Mouse (Mus musculus): ENCODE data around the gene Clic3.

The Clic3 gene

DNA sequence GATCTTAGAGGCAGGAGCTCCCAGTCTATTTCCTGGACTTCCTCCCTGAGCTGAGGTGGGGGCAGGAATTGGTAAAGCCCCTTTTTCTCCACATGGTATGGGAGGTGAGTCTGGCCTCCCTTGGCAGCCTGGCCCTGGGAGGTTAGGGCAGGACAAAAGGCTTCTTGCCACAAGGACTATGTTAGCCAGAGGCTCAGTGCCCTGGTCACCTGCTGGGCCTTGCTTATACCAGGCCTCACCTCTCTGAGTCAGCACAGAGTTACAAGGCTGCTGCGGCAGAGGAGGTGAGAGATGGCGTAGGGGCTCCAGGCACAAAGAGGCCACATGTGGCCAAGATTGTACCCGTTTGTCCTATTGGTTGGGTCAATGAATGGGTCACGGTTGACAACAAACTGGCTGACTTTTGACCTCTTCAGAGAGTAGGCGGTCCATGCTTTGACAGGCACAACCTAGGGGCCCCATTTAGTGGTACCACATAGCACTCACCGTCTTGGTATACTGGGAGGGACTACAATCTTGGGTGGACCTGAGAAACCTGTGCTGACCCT is 25.3 kb upstream of the Clic3 start:
- CTCF ChIA-PET = interaction anchor here in 1 of 4 experiments (0.9 kb wide), 1 partner anchor 9 kb away, joined by 3 read pairs; no protein-coding TSS in a partner anchor
- POLR2A ChIA-PET = interaction anchor here in 2 of 4 experiments (0.6 to 1.3 kb wide), 2 partner anchors 31 to 583 kb away, joined by 3 read pairs; no protein-coding TSS in a partner anchor

DNA sequence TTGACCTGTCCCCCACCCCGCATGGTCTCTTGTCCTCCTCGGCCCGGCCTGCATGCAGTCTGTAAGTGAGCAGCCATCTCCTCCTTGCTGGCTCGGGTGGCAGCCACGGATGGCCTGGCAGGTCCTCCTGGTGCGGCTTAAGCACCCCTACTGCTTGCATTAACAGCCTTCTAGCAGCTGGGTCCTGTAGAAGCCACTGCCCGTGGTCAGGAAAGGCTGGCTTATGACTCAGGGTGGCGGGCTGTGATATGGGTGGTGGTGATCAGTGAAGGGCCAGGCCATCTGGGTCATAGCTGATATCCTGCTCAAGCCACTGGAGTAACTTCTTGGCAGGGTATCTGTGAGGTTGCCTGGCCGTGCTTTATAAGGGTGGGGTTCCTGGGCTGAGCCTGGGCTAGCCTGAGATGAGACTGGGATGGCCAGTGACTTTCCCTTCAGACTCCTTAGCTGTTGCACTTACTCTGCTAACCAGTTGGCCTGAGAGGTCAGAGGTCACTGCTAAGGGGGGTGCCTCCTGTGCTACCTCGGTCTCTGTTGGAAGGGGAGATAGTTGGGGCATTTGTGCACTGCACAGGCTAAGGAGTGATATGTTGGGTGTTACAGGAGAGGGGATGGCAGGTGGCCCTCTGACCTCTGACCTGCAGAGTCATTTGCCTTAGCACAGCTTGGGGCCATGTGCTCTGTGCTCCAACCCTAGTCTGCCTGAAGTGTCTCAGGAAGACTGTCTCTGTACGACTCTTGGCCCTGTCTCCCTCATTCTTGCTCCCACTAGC is 24.1 kb upstream of the Clic3 start:
- ChIA-PET CTCF (interaction anchor here in 2 of 4 experiments (0.6 kb wide), 2 partner anchors 11 to 39 kb away, joined by 3 to 6 read pairs; no protein-coding TSS in a partner anchor), POLR2A (interaction anchor here in 3 of 4 experiments (0.6 to 2.7 kb wide), 3 partner anchors 11 to 57 kb away, joined by 3 to 11 read pairs (median 5); partner anchors contain the start of gene Clic3 (in 1 of the 3))

DNA sequence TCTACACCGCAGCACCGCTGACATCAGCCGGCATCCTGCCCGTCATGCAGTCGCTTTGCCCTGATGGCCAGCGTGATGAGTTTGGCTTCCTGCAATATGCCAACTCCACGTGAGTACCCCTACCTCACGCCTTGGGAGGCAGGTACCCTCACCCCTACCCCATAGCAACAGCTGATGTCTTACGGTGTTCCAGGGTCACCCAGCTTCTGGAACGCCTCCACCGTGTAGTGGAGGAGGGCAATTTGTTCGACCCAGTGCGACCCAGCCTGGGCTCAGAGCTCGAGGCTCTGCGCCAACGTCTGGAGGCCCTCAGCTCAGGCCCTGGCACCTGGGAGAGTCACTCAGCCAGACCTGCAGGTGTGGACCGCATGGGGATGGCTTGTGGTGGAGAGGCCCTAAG is 23.5 kb upstream of the Clic3 start:
- CTCF ChIA-PET = interaction anchor here in 2 of 4 experiments (0.6 to 2.0 kb wide), 3 partner anchors 11 to 38 kb away, joined by 3 to 8 read pairs (median 6); no protein-coding TSS in a partner anchor
- POLR2A ChIA-PET = interaction anchor here in 3 of 4 experiments (0.6 to 2.7 kb wide), 4 partner anchors 12 to 58 kb away, joined by 3 to 11 read pairs (median 4); partner anchors contain the start of genes Clic3 (in 1 of the 3) and Paxx (in 1 of the 3)

DNA sequence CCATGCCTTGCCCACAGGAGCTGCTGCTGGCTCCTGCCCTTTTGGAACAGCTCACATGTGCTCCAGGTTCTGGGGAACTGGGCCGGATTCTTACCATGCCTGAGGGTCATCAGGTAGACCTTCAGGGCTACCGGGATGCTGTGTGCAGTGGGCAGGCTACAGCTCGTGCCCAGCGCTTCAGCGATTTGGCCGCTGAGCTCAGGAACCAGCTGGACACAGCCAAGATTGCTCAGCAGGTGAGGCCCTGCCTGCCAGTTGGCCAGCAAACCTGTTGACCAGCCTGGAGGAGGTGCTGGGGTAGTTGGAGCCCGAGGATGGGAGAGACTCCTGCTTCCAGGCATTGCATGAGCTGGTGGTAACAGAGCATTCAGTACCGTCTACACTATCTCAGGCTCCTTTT is 22.3 kb upstream of the Clic3 start:
- POLR2A ChIA-PET = interaction anchor here in 3 of 4 experiments (0.5 to 2.7 kb wide), 7 partner anchors 12 to 698 kb away, joined by 3 to 11 read pairs (median 3); partner anchors contain the start of genes Clic3 (in 1 of the 3), Entpd2 (in 1 of the 3) and Paxx (in 1 of the 3)
- CTCF ChIA-PET = interaction anchor here in 1 of 4 experiments (2.0 kb wide), 1 partner anchor 13 kb away, joined by 8 read pairs; no protein-coding TSS in a partner anchor

DNA sequence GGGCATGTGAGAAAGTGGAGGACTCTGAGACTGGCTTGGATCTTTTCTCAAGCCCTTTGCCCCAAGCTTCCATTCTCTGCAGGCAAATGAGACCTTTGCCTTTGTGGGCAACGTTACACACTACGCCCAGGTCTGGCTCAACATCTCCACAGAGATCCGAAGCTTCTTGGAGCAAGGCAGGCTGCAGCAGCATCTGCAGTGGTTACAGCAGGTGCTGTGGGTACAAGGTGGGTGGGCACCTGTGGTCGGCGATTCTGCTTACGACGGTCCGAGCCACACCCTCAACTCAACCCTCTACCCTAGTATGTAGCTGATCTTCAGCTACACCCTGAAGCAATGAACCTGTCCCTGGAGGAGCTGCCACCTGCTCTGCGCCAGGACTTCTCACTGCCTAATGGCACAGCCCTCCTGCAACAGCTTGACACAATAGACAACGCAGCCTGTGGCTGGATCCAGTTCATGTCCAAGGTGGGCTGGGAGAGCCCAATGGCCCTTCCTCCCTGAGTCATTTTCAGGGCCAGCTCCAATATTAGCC is 20.3 kb upstream of the Clic3 start:
- CTCF ChIA-PET = interaction anchor here in 2 of 4 experiments (0.8 to 2.1 kb wide), 4 partner anchors 8 to 145 kb away, joined by 3 to 8 read pairs (median 3); partner anchors contain the start of genes Abca2 (in 1 of the 2) and Ajm1 (in 1 of the 2)
- POLR2A ChIA-PET = interaction anchor here in 2 of 4 experiments (0.6 to 1.6 kb wide), 6 partner anchors 8 to 264 kb away, joined by 3 to 4 read pairs (median 3); partner anchors contain the start of genes Clic3 (in 1 of the 2), Mamdc4 (in 1 of the 2), Paxx (in 1 of the 2) and Phpt1 (in 1 of the 2)

DNA sequence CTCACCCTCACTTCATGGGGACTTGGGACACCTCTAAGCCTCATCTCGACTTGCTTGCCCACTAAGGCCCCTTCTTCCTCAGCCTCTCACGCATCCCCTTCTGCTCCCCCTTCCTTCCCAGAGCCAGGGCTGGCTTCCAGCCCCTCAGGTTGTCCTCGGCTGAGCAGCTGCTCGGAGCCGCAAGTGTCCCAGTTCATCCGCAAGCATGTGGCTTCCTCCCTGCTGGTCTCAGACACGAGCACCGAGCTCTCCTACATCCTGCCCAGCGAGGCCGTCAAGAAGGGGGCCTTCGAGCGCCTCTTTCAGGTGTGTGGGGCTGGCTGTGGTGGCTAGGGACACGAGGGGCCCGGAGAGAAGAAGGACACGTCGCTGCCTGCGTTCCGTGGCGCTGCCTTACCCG is 15.6 kb upstream of the Clic3 start:
- ChIA-PET POLR2A (interaction anchor here in 1 of 4 experiments (0.9 to 3.5 kb wide), 3 partner anchors 12 to 84 kb away, joined by 3 to 12 read pairs (median 3); partner anchors contain the start of genes Abca2 and Clic3), CTCF (no interaction called here)

DNA sequence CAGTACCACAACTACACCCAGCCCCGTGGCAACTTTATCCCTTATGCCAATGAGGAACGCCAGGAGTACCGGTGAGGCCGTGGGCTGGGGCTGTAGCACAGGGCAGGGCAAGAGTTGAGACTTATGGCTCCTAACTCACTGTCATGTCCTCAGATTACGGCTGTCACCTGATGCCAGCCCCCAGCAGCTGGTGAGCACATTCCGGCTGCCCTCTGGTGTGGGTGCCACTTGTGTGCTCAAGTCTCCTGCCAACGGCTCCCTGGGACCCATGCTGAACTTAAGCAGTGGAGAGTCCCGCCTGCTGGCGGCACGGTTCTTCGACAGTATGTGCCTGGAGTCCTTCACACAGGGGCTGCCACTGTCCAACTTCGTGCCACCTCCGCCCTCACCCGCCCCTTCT is 14.0 kb upstream of the Clic3 start:
- ChIA-PET POLR2A (no interaction called here), CTCF (interaction anchor here in 1 of 4 experiments (1.2 kb wide), 1 partner anchor 14 kb away, joined by 3 read pairs; the partner anchor contains the start of gene Abca2)

DNA sequence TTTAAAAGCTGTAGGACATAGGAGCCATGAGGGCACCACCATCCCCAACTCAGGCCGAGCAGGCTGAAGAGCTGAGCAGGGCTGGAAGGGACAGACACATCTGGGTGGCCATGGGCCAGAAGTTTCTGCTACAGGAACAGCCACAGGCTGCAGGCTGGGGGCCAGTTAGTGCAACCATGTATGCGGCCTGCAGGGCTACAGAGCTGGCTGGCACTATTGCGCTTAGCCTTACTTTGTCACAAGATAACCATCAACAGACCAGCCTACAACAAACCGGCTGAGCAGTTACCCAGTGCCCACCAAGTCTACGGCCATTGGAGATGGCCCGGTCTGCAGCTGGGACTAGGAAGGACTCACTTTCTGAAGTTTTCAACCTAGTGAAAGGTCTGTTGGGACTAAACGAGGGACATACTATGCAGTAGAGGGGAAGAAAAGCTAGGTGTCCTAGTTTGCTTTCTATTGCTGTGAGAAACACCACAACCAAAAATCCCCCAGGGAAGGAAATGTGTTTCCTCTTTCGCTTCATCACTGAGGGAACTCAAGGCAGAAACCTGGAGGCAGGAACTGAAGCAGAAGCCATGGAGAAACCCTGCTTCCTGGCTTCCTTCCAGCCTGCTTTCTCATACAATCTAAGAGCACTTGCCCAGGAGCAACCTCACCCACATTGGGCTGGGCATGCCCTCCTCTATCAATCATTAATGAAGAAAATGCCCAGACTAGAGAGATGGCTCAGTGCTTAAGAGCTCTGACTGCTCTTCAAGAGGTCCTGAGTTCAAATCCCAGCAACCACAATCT is 5.6 kb upstream of the Clic3 start:
- POLR2A ChIA-PET = interaction anchor here in 2 of 4 experiments (1.4 to 2.0 kb wide), 2 partner anchors 9 to 22 kb away, joined by 3 to 8 read pairs; partner anchors contain the start of gene Paxx (in 1 of the 2)
- CTCF ChIA-PET = interaction anchor here in 2 of 4 experiments (1.6 to 1.9 kb wide), 3 partner anchors 9 to 30 kb away, joined by 4 to 6 read pairs (median 6); partner anchors contain the start of genes Abca2 (in 1 of the 2) and Paxx (in 1 of the 2)

DNA sequence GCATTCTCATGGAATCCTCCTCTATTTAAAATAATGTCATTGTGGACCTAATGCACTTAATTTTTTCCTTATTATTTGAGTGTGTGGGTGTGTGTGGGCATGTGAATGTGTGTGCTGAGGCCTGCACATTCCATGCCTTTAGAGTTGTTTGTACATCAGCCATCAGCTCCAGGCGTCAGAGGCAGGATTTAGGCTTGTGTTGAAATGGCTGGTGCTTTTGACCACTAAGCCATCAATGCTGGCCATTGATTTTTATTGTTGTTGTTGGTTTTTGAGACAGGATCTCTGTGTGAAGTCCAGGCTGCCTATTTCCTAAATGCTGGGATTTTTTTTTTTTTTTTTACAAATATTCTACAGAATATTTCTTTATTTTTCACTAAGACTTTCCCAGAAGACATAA is 3.7 kb upstream of the Clic3 start:
- ChIA-PET CTCF (interaction anchor here in 1 of 4 experiments (0.5 kb wide), 1 partner anchor 26 kb away, joined by 3 read pairs; no protein-coding TSS in a partner anchor), POLR2A (interaction anchor here (0.6 to 1.3 kb wide), 6 partner anchors 13 to 525 kb away, joined by 3 to 6 read pairs (median 4); no protein-coding TSS in a partner anchor)

DNA sequence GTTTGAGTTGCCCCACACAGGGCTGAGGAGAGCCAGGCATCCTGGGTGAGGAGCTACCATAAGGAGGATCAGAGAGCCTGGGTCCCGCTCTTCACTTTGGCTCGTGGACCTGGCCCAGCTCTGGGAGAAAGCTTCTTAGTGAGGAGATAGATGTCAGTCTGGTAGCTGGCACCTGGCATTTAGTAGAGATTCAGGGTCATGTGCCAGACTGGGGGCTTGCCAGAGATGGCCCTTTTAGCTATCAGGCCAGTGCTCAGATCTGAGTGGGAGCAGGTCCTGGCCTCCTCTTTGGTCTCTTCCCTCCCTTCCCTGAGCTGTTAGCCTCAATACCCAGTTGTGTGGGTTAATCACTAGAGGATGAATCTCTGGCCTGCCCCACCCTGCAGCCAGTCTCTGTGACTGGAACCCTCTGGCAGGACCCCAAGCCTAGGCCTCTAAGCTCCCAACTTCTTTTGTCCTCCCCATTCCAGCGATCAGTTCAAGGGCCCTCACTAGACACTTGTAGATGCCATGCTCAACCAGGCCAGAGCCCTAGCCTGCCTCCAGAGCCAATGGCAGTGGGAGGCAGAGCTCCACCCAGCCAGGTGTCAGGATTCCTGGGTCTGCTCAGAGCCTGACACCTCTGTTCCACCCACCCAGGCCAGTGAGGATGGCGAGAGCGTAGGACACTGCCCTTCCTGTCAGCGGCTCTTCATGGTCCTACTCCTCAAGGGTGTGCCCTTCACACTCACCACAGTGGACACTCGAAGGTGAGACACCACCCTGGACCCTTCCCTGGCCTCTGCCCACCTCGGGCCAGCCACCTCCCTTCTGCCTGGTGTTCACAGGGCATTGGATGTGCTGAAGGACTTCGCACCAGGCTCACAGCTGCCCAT is 621 bp downstream of the Clic3 start:
- CTCF ChIA-PET = interaction anchor here in 2 of 4 experiments (0.6 to 1.7 kb wide), 9 partner anchors 26 to 807 kb away, joined by 3 to 10 read pairs (median 3); partner anchors contain the start of genes Abca2 (in 1 of the 2) and Fut7 (in 1 of the 2)
- POLR2A ChIA-PET = interaction anchor here in 2 of 4 experiments (0.5 to 2.7 kb wide), 14 partner anchors 10 to 277 kb away, joined by 3 to 12 read pairs (median 4); partner anchors contain the start of gene Abca2 (in 2 of the 2)

DNA sequence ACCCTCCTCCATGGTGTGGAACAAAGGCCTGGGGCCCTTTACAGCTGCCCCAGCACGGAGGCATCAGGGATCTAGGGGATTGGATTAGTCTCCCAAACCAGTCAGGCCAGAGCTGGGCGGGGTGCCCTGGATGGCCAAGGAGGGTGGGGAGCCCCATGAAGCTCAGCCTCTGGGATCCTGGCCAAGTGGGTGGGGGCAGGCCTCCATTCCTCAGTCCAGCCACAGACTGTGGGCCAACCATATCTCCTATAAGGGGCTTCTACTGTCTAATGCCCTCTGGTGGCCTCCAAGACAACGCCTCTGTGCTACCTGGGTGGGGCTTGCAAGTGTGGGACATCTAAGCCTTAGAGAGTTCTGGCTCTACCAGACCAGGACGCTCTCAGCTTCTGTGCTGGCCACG is 2.3 kb downstream of the Clic3 start:
- ChIA-PET POLR2A (interaction anchor here in 2 of 4 experiments (1.1 to 3.0 kb wide), 3 partner anchors 8 to 30 kb away, joined by 3 to 13 read pairs (median 8); partner anchors contain the start of gene Abca2 (in 1 of the 2)), CTCF (interaction anchor here in 1 of 4 experiments (1.1 to 1.7 kb wide), 2 partner anchors 57 to 301 kb away, joined by 3 read pairs; no protein-coding TSS in a partner anchor)

DNA sequence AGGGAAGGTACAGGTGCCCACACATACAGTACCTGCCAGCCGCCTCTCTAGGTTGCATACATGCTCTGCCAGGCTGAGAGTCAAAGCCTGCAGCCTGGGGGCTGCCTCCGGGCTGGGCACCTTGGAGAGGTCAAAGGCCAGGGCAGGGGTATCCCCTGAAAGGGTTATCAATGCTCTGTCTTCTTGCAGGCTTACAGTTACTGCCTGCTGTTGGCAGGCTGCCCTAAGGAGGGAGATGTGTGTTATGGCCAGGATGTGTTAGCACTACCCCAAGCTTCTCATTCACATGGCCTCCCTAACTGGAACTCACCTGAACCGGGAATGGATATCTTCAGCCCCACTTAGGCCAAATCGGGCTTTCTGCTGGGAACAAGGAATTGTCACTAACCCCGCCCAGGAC is 3.5 kb downstream of the Clic3 start:
- POLR2A ChIA-PET = interaction anchor here in 2 of 4 experiments (0.8 to 3.0 kb wide), 13 partner anchors 9 to 235 kb away, joined by 3 to 13 read pairs (median 6); partner anchors contain the start of genes Abca2 (in 1 of the 2), Anapc2 (in 1 of the 2), Ptgds (in 1 of the 2) and Sapcd2 (in 1 of the 2)
- CTCF ChIA-PET = interaction anchor here in 2 of 4 experiments (1.1 to 1.9 kb wide), 6 partner anchors 9 to 181 kb away, joined by 3 to 6 read pairs (median 4); partner anchors contain the start of gene Abca2 (in 1 of the 2)

DNA sequence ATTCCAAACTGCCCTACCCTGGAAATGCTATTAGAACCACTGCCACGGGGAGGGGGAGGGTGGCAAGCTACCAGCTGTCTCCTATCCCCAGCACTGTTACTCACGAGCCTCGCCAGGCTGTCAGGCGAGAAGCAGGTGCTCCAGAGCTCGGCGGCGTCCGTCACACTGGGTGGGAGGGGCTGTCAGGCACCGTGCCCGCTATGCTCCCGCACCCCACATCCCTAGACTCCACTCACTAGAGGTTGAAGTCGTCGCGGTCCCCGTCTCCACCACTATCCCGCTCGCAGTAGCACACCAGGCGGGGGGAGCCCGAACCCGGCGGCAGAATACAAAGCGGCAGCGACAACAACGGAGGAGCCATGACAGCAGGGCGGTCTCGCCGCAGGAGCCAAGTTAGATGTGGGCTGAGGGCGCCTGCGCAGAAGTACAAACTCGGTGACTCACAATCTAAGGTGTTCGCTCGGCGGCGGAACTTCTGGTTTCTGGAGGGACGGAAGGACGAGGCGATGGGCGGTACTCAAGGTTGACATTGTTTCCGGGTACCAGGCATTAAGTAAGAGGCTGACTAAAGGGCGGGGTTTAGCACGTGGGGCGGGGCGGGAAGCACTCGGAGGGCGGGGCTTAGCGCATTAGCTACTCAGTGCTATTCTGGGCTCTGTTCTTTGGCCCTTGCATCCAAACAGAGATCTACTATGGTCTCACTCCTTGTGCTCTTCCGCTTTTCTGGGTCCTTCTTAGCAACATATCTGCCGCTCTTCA is 4.1 kb downstream of the Clic3 start, which contains the start of gene Paxx:
Paxx (minus strand) TSS at position 544 of the 759 bp plus-strand sequence.
- POLR2A ChIA-PET = interaction anchor here in 2 of 4 experiments (0.6 to 3.0 kb wide), 19 partner anchors 9 to 280 kb away, joined by 3 to 13 read pairs (median 4); partner anchors contain the start of genes Ptgds (in 2 of the 2), Abca2 (in 1 of the 2), Anapc2 (in 1 of the 2) and Nrarp (in 1 of the 2)
- CTCF ChIA-PET = interaction anchor here in 2 of 4 experiments (0.6 to 1.9 kb wide), 9 partner anchors 10 to 678 kb away, joined by 3 to 6 read pairs (median 4); partner anchors contain the start of gene Abca2 (in 2 of the 2)

DNA sequence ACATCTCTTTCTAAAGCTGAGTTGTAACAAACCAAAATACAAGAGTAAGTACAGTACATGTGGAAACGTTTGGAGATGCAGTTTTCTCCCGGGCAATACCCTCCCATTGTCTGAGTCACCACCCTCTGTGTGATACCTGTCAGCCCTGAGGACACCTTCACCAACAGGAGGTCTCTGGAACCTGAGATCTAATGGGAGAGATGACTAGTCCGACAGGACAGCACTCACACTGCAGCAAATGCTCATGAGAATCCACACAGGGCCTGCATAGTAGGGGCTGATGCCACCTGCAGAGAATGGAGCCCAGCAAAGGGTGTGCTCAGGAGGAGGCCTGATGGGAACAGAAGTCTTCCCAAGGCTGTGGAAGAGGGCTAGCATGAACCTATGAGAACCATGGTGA is 4.8 kb downstream of the Clic3 start:
- ChIA-PET POLR2A (interaction anchor here in 2 of 4 experiments (0.6 to 3.0 kb wide), 13 partner anchors 8 to 281 kb away, joined by 3 to 13 read pairs (median 3); partner anchors contain the start of genes Ptgds (in 2 of the 2), Abca2 (in 1 of the 2), Anapc2 (in 1 of the 2) and Nrarp (in 1 of the 2)), CTCF (interaction anchor here in 2 of 4 experiments (0.6 to 1.9 kb wide), 8 partner anchors 33 to 677 kb away, joined by 3 to 6 read pairs (median 4); partner anchors contain the start of gene Abca2 (in 2 of the 2))

DNA sequence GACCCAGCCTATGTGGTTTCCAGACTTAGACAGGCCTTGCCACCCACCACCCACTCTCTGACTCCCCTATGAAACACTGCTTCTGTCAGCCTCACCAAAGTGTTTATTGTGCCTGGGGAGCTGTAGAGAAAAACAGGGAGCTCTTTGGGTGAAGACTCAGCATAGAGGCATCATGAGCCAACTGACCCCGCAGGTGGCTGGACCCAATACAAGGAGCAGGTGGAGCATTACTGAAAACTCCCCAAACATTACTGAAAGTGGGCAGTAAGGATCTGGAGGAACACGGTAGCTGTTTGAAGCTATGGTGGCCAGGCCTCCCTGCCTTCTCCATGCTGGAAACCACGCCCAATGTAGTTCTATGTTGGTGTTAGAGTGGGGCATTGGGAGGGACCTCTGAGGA is 7.0 kb downstream of the Clic3 start:
- POLR2A ChIA-PET = no interaction called here
- CTCF ChIA-PET = interaction anchor here in 1 of 4 experiments (0.6 kb wide), 1 partner anchor 18 kb away, joined by 4 read pairs; no protein-coding TSS in a partner anchor

Measured in embryonic stem cell, embryonic (primary cell).